Mouse (Mus musculus): ENCODE data around the gene Foxo4. TPM values are rescaled to one million over a fixed set of nuclear protein-coding genes. Genes with fewer than 3 reads are reported as not detected.

Foxo4 gene
- polyA plus RNA-seq, 1 experiment from 2014 or later = 1.3 TPM

DNA sequence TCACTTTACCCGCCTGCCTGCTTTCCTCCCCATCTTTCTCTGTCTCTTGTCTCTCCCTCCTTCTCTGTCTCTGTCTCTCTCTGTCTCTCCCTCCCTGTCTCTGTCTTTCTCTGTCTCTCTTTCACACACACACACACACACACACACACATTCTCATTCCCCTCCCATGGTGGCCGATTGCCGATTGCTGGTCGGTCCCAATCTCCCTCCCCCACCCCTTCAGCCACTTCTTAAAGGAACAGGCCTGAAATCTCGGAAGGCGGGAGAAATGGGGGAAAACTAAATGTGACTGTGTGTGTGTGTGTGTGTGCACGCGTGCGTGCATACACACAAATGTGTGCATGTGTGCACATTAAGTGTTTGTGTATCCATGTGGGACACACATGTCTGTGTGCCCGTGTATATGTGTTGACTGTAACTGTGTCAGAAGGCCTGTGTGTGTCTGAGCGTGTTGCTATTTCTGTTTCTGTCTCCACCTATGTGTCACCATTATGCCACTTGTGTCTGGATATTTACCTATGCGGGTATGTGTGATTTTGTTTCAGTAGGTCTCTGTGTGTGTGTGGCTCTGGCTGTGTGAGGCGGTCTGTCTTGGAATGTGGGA lies 46.2 kb downstream of the Foxo4 start:
- 34% methylated on average over 13 of the region's 13 CpGs for WGBS
- H3K9me3 ChIP-seq = no peaks in the 10 kb centered on the region
- H3K36me3 ChIP-seq = peaks cover 25% of the 10 kb centered on the region
- H3K4me1 ChIP-seq (replicated peaks) = peaks cover 59% of the 10 kb centered on the region
- no peak for DNase-seq (ENCODE audit: low spot score)
- peak overlapping the region; percentile 49 for H3K4me3 ChIP-seq
- peaks cover 81% of the 10 kb centered on the region for H3K27me3 ChIP-seq (ENCODE audit: insufficient read depth, poor library complexity, severe bottlenecking)
- H3K27ac ChIP-seq = peak overlapping the region; percentile 85

DNA sequence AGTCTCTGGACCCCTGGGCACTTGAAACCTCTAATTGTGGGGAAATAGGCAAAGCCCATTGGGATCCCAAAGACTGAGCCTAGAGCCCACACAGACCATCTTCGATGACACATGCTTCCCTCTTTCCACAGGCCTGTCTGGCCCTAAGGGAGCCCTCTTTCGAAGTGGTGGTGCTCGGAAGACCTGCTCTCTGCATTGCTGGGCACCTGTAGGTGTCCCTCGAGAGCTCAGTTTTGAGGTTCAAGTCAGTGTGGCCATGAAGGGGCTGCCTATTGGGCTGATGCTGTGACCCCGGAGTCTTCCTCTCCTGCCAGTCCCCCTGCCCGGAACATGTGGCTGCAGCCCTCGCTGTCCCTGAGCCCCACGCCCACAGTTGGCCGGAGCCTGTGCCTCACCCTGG lies 47.3 kb downstream of the Foxo4 start:
- Histone ChIP-seq H3K4me1 (replicated peaks) (peaks cover 59% of the 10 kb centered on the region), H3K27ac (peak overlapping the region; percentile 85), H3K4me3 (no peak overlapping the region), H3K36me3 (peaks cover 15% of the 10 kb centered on the region), H3K27me3 (ENCODE audit: insufficient read depth, poor library complexity, severe bottlenecking) (peaks cover 84% of the 10 kb centered on the region), H3K9me3 (no peaks in the 10 kb centered on the region)
- no peak for DNase-seq (ENCODE audit: low spot score)
- 69% methylated on average over 9 of the region's 9 CpGs for WGBS

DNA sequence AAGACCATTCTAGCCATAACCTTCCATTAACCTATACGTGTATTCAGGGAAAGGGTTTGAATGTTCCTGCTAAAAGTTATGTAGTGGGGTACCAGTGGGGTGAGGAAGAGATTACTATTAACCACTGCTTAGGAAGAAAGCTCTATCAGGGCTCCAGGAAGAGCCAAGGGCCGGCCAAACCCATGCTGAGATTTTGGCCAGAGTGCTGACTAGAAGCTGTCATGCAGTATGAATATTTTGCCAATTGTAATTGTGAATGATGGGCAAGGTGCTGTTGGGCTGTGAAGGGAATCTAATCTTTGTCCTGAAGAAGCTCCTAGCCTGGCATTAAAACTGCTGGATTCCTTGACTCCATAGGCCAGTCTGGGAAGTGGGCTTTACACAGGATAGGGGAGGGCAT lies 50.3 kb downstream of the Foxo4 start:
- H3K27me3 ChIP-seq (ENCODE audit: insufficient read depth, poor library complexity, severe bottlenecking) = peaks cover 92% of the 10 kb centered on the region
- H3K4me1 ChIP-seq (replicated peaks) = peaks cover 49% of the 10 kb centered on the region
- 0 out of 2 replicates have a peak, but pooled peaks cover 4% of the 10 kb centered on the region for H3K36me3 ChIP-seq
- H3K9me3 ChIP-seq = no peaks in the 10 kb centered on the region
- 0 out of 2 replicates have a peak overlapping the region, but pooled peaks have one; percentile 35 for H3K27ac ChIP-seq
- 33% methylated on average over 2 of the region's 2 CpGs for WGBS
- no peak overlapping the region for H3K4me3 ChIP-seq
- DNase-seq (ENCODE audit: low spot score) = no peak

DNA sequence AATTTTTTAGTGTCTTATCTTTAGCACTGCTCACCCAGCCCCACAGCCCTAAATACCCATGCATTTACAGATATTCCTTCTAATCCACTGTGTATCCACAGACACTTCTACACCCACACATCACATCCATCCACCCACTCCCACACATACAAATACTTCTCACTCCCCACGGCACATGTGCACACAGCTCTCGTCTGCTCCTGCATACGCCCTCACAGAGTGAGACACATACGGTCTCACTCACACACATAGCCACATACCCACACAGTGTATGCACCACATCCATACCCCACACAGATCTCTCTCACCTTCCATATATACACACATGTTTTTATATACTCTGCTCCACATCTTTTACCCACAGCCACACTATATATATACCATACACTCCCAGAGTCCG lies 55.0 kb downstream of the Foxo4 start:
- Histone ChIP-seq H3K4me3 (no peak overlapping the region), H3K36me3 (peaks cover 9% of the 10 kb centered on the region; the same call in 1 of the 2 replicates), H3K4me1 (replicated peaks) (peaks cover 13% of the 10 kb centered on the region; the same call in 1 of the 2 replicates), H3K9me3 (no peaks in the 10 kb centered on the region), H3K27ac (no peak overlapping the region), H3K27me3 (ENCODE audit: insufficient read depth, poor library complexity, severe bottlenecking) (peaks cover 84% of the 10 kb centered on the region)
- 89% methylated on average over 5 of the region's 5 CpGs for WGBS
- no peak for DNase-seq (ENCODE audit: low spot score)

Other genes starting within 250 kb of the Foxo4 start
- gene Tex11, start 194.9 kb upstream of the Foxo4 start, polyA plus RNA-seq (2016; fragmentation: Nextera tagmentation; extraction: Ambion mirVana) = 0.04 TPM in 1 of 2 replicates, not detected in the other
- gene Slc7a3, start 168.5 kb upstream of the Foxo4 start, polyA plus RNA-seq (2016; fragmentation: Nextera tagmentation; extraction: Ambion mirVana) = 0.50 and 1.5 TPM in 2 replicates
- 64.3 and 69.3 TPM in 2 replicates for gene Snx12, start 32.0 kb upstream of the Foxo4 start, polyA plus RNA-seq (2016; fragmentation: Nextera tagmentation; extraction: Ambion mirVana)
- gene Gm614, start 9.5 kb downstream of the Foxo4 start, polyA plus RNA-seq (2016; fragmentation: Nextera tagmentation; extraction: Ambion mirVana) = not detected in 2 replicates
- gene Il2rg, start 13.7 kb downstream of the Foxo4 start, polyA plus RNA-seq (2016; fragmentation: Nextera tagmentation; extraction: Ambion mirVana) = 4.8 and 5.0 TPM in 2 replicates
- gene Gm20489, start 14.5 kb downstream of the Foxo4 start, polyA plus RNA-seq (2016; fragmentation: Nextera tagmentation; extraction: Ambion mirVana) = not detected in 2 replicates
- 34.7 and 38.6 TPM in 2 replicates for gene Med12, start 19.5 kb downstream of the Foxo4 start, polyA plus RNA-seq (2016; fragmentation: Nextera tagmentation; extraction: Ambion mirVana)
- gene Nlgn3, start 44.6 kb downstream of the Foxo4 start, polyA plus RNA-seq (2016; fragmentation: Nextera tagmentation; extraction: Ambion mirVana) = 5.8 and 14.8 TPM in 2 replicates
- gene Gjb1, start 121.8 kb downstream of the Foxo4 start, polyA plus RNA-seq (2016; fragmentation: Nextera tagmentation; extraction: Ambion mirVana) = 0.46 TPM in 1 of 2 replicates, not detected in the other
- gene Zmym3, start 166.3 kb downstream of the Foxo4 start, polyA plus RNA-seq (2016; fragmentation: Nextera tagmentation; extraction: Ambion mirVana) = 21.4 and 22.0 TPM in 2 replicates
- 554 and 625 TPM in 2 replicates for gene Nono, start 174.8 kb downstream of the Foxo4 start, polyA plus RNA-seq (2016; fragmentation: Nextera tagmentation; extraction: Ambion mirVana)
- gene Itgb1bp2, start 194.6 kb downstream of the Foxo4 start, polyA plus RNA-seq (2016; fragmentation: Nextera tagmentation; extraction: Ambion mirVana) = 1.7 and 2.1 TPM in 2 replicates